Mouse (Mus musculus) stomach, postnatal 0 days (tissue): ENCODE data around the gene Foxd4. TPM values are rescaled to one million over a fixed set of nuclear protein-coding genes. Genes with fewer than 3 reads are reported as not detected.
"Not testable (repeated sequence)": the region's sequence is repeated elsewhere in the genome, so short reads cannot be mapped to it uniquely, and the experiment has no call there.

Experiments
- ATAC-seq: fragments of 200-750 bp; cut with Nextera tagmentation; 2 replicates; pipeline ENCODE4 v1.8.0; 2017; ENCODE audit not compliant: low FRiP score, low TSS enrichment
- DNase-seq: peaks from one replicate; pipeline ENCODE4 v3.0.0-alpha.2; 2016; ENCODE audit warnings: low spot score
- H3K27ac ChIP-seq: fragments of 300-500 bp; sonication (generic); replicated peaks from 2 replicates; pipeline ENCODE4 v1.5.1; 2014; ENCODE audit warnings: mild to moderate bottlenecking, control low read depth
- H3K27me3 ChIP-seq: fragments of 300-500 bp; sonication (generic); 2 replicates; pipeline ENCODE4 v1.6.1; 2014; ENCODE audit warnings: low read length; ENCODE audit not compliant: control insufficient read depth, insufficient read depth
- H3K36me3 ChIP-seq: fragments of 300-500 bp; sonication (generic); 2 replicates; pipeline ENCODE4 v1.6.1; 2014; ENCODE audit warnings: low read length, mixed read lengths; ENCODE audit not compliant: control insufficient read depth, insufficient read depth
- H3K4me1 ChIP-seq: fragments of 300-500 bp; sonication (generic); replicated peaks from 2 replicates; pipeline ENCODE4 v1.6.1; 2014; ENCODE audit warnings: antibody characterized with exemption; ENCODE audit not compliant: control insufficient read depth, insufficient read depth
- H3K4me2 ChIP-seq: fragments of 300-500 bp; sonication (generic); replicated peaks from 2 replicates; pipeline ENCODE4 v1.6.1; 2014; ENCODE audit warnings: low read depth, mild to moderate bottlenecking, control low read depth, moderate library complexity
- H3K4me3 ChIP-seq: fragments of 300-500 bp; sonication (generic); 2 replicates; pipeline ENCODE4 v1.5.1; 2014; ENCODE audit warnings: low read depth, low read length, control low read depth
- H3K9ac ChIP-seq: fragments of 300-500 bp; sonication (generic); 2 replicates; pipeline ENCODE4 v1.6.1; 2014; ENCODE audit warnings: mild to moderate bottlenecking, low read length, control low read depth, mixed read lengths
- H3K9me3 ChIP-seq: fragments of 300-500 bp; sonication (generic); 2 replicates; pipeline ENCODE4 v1.6.1; 2016; ENCODE audit warnings: low read length; ENCODE audit not compliant: control insufficient read depth
- CTCF ChIP-seq: IDR thresholded peaks from 2 replicates; pipeline ENCODE4 v1.5.1; 2016; ENCODE audit warnings: antibody characterized with exemption, low read depth, mild to moderate bottlenecking, moderate library complexity
- EP300 ChIP-seq: optimal IDR thresholded peaks from 2 replicates; pipeline ENCODE3; 2016; ENCODE audit warnings: antibody characterized with exemption
- WGBS: fragments of 180-500 bp; shearing (Covaris S2); extraction: QIAGEN DNeasy Blood & Tissue Kit; methylation state at CpG from one replicate; pipeline ENCODE4 v1.1.7; 2014; 5-methylcytosine and 5-hydroxymethylcytosine counted together
- polyA plus RNA-seq: library from polyadenylated mRNA; unstranded; fragments of >200 nt; fragmentation: Nextera tagmentation; extraction: Ambion mirVana; gene quantifications from 2 replicates; pipeline ENCODE4 v1.2.1, GENCODE M21; 2015

The Foxd4 gene
- polyA plus RNA-seq, 1 experiment from 2014 or later, result not detected

DNA sequence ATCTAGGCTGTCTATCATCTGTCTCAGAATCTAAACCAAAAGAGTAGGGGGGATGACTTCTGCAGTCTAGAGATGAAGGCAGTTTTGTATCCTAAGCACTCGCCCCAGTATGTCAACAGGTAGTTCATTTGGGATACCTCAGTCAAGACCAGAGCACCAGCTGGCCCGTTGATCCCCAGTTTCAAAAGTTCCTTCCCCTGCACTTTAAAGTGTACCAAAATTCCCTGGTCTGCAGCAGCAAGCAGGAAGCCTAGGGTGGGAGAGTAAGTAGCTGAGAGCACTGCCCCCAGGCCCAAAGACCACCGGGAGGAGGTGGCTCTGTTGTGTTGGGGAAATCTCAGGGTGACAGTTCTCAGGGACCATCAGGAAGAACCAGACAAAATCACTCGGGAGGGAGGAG lies 4.5 kb downstream of the Foxd4 start:
- TF ChIP-seq CTCF, result no peak
- no peak for TF ChIP-seq EP300
- H3K9ac ChIP-seq, result no peak overlapping the region
- peaks cover 24% of the 10 kb centered on the region for H3K27me3 ChIP-seq
- no peak for ATAC-seq
- H3K4me3 ChIP-seq, result no peak overlapping the region
- WGBS, result 27% methylated on average over 4 of the region's 4 CpGs
- H3K4me2 ChIP-seq, result no peak overlapping the region
- no peaks in the 10 kb centered on the region for H3K4me1 ChIP-seq
- no peak for DNase-seq
- H3K9me3 ChIP-seq, result no peaks in the 10 kb centered on the region
- no peak overlapping the region for H3K27ac ChIP-seq
- H3K36me3 ChIP-seq, result no peaks in the 10 kb centered on the region

DNA sequence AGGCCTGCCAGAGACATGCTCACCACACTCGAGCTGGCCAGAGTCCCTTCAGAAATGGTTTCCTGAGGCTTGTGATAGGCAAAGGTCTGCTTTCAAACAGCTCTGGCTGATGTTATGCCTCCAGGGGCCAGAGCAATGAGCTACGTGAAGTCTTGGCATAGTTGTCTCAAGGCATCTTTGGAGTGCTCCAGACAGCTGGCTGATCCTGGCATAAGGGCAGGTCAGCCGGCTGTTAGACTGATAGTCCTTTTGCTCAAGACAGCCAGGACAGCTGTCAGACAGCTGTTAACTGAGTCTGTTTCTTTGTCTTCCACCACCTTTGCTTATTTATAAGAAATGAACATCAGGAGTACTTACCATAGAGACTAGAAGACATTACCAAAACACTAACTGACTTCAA lies 14.1 kb downstream of the Foxd4 start:
- Histone ChIP-seq H3K4me3 (no peak overlapping the region), H3K4me2 (no peak overlapping the region), H3K4me1 (no peaks in the 10 kb centered on the region), H3K9me3 (no peaks in the 10 kb centered on the region), H3K36me3 (no peaks in the 10 kb centered on the region), H3K27me3 (no peaks in the 10 kb centered on the region), H3K9ac (no peak overlapping the region), H3K27ac (no peak overlapping the region)
- 71% methylated on average over 3 of the region's 3 CpGs for WGBS
- DNase-seq, result no peak
- no peak for TF ChIP-seq CTCF
- TF ChIP-seq EP300, result no peak
- ATAC-seq, result no peak

DNA sequence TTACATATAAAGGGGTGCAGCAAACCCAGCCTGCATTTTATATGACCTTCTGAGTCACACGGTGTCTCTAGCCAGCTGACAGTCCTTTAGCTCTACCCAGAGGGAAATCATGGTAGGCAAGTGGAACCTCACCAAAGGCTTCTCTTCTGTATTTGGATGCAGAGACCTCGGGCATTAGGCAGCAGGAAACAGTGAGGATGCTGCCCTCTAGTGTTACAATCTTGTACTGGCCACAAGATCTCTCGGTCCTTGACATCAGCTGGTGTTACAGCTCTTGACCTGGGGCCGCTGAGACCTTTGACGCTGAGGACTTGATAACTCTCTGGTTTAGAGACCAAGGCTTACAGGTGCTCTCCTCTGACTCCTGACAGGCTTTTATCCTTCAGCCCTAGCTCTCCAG lies 15.5 kb downstream of the Foxd4 start:
- Histone ChIP-seq H3K4me3 (no peak overlapping the region), H3K4me1 (no peaks in the 10 kb centered on the region), H3K9ac (no peak overlapping the region), H3K9me3 (no peaks in the 10 kb centered on the region), H3K36me3 (no peaks in the 10 kb centered on the region), H3K27me3 (no peaks in the 10 kb centered on the region), H3K27ac (no peak overlapping the region), H3K4me2 (no peak overlapping the region)
- ATAC-seq (peak; percentile 38), DNase-seq (peak; percentile 44)
- WGBS, result 8% methylated on average over 5 of the region's 5 CpGs
- TF ChIP-seq CTCF (peak; percentile 93), EP300 (no peak)

DNA sequence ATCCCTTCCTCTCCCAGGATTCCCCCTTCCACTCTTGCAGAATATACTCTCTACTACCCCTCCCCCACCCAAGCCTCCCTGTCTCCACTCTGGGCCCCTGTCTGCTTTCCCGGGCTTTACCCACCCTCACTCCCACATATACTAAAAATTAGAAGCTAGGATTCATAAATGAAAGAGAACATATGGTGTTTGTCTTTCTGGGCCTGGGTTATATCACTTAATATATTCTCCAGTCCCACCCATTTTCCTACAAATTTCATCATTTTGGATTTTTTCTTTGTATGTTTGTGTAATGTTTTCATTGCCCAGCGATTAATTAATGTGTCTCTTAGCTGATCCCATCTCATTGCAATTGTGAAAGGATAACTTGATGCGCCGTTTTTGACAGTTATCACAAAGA lies 19.8 kb downstream of the Foxd4 start:
- no peak for DNase-seq
- no peak for ATAC-seq

DNA sequence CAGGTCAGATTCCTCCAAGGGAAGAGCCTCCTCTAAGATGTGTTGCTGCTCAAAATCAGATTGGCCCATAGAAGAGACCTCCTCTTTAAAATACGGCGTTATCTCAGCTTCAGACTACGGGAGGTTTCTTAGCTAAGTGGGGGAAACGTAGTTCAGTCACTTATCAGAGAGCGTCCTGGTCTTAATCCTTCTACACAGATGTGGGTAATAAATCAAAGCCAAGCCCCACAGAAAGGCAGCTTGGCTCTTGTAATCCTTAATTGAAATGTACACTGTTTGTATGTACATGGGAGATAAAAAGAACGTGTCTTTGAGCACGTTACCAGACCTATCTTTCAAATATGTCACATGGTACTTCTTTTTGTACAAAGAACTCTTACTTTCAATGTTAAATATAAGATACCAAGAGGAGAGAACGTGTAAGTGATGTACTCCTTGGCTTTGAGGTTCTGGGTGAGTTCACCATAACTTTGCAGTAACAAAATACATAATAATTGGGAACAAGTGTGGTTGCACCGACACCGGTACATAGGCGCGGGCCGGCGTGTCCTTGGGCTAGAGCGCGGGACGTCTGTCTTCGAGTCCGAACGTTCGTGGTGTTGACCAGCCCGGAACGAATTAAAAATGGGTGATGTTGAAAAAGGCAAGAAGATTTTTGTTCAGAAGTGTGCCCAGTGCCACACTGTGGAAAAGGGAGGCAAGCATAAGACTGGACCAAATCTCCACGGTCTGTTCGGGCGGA lies 25.7 kb downstream of the Foxd4 start, which contains the start of gene Gm10053:
TSS of gene Gm10053 (plus strand) at position 558 of the 742 bp plus-strand sequence.
- 50% methylated on average over 23 of the region's 26 CpGs for WGBS
- H3K4me2 ChIP-seq, H3K4me3 ChIP-seq, H3K9me3 ChIP-seq, H3K27me3 ChIP-seq, ATAC-seq, H3K36me3 ChIP-seq, H3K9ac ChIP-seq, H3K27ac ChIP-seq, H3K4me1 ChIP-seq, DNase-seq: not testable (repeated sequence)

More for the DNA sequence above, 19.8 kb downstream of the Foxd4 start:
- WGBS, result 44% methylated on average over 4 of the region's 4 CpGs
- Histone ChIP-seq H3K4me3 (no peak overlapping the region), H3K9ac (no peak overlapping the region), H3K4me2 (no peak overlapping the region), H3K36me3 (no peaks in the 10 kb centered on the region), H3K27ac (no peak overlapping the region), H3K9me3 (no peaks in the 10 kb centered on the region), H3K27me3 (no peaks in the 10 kb centered on the region), H3K4me1 (no peaks in the 10 kb centered on the region)
- TF ChIP-seq EP300 (no peak), CTCF (no peak)

DNA sequence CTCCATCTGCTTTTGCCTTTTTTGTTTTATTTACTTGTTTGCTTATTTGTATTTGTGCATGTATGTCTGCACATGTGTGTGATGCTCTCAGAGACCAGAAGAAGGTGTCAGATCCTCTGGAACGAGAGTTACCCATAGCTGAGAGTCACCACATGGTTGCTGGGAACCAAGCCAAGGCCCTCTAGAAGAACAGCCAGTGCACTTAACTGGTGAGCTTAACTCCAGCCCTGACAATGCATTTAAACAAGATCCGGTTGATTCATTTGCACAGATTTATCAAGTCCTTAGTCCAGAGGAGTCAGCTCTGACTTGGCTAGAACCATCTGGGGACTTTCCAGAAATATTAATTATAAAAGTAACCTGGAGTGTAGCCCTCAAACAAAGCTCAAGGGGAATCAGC lies 27.1 kb downstream of the Foxd4 start:
- Histone ChIP-seq H3K9me3 (no peaks in the 10 kb centered on the region), H3K36me3 (no peaks in the 10 kb centered on the region), H3K4me1 (no peaks in the 10 kb centered on the region), H3K4me2 (no peak overlapping the region), H3K27me3 (no peaks in the 10 kb centered on the region), H3K27ac (no peak overlapping the region), H3K9ac (no peak overlapping the region), H3K4me3 (no peak overlapping the region)
- ATAC-seq (peak; percentile 76; the same call in 1 of the 2 replicates), DNase-seq (peak; percentile 27)
- WGBS, result 28% methylated on average over 2 of the region's 2 CpGs
- TF ChIP-seq EP300, result no peak
- TF ChIP-seq CTCF, result no peak
